Mouse (Mus musculus) ES-E14 (cell line): Measurements from ENCODE around the gene Mlxipl.

Experiments used
- HCFC1 ChIP-seq: IDR thresholded peaks from 2 replicates; pipeline ENCODE4 v1.6.1; 2012; ENCODE audit warnings: low read length, inconsistent platforms, borderline replicate concordance; ENCODE audit not compliant: insufficient read depth
- MAFK ChIP-seq: IDR thresholded peaks from 2 replicates; pipeline ENCODE4 v1.6.1; 2014; ENCODE audit warnings: mild to moderate bottlenecking, low read depth, low read length, inconsistent platforms; ENCODE audit not compliant: insufficient read depth
- ZC3H11A ChIP-seq: IDR thresholded peaks from 2 replicates; pipeline ENCODE4 v1.6.1; 2012; ENCODE audit warnings: low read depth, mild to moderate bottlenecking, inconsistent platforms, low read length, borderline replicate concordance
- ZNF384 ChIP-seq: IDR thresholded peaks from 2 replicates; pipeline ENCODE4 v1.6.1; 2012; ENCODE audit warnings: low read depth, low read length, inconsistent platforms

DNA sequence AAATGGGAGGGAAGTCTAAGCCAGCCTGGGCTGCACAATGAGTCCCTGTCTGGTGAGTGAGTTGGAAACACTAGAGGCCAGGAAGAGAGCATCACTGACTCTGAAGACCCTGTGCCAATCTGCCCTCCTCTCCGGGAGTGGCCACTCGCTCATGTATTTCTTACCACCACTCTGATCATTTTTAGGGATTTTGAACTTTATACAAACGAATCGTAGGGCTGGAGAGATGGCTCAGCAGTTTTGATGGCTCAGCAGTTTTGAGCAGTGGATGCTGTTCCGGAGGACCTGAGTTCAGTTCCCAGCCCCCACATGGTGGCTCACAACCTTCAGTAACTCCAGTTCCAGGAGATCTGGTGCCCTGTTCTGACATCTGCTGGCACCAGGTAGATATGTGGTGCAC, 83.3 kb downstream of the Mlxipl start:
- no peak for TF ChIP-seq ZC3H11A
- TF ChIP-seq ZNF384: no peak
- no peak for TF ChIP-seq HCFC1
- TF ChIP-seq MAFK: peak; percentile 88
